Mouse (Mus musculus) midbrain, embryonic 11.5 days (tissue): ENCODE results near the gene Med11. TPM values are rescaled to one million over a fixed set of nuclear protein-coding genes. Genes with fewer than 3 reads are reported as not detected.

ENCODE experiments used
- ATAC-seq: fragments of 200-750 bp; cut with Nextera tagmentation; 2 replicates; pipeline ENCODE4 v1.8.0; 2017; ENCODE audit warnings: moderate TSS enrichment, moderate library complexity; ENCODE audit not compliant: low FRiP score
- DNase-seq: peaks from one replicate; pipeline ENCODE4 v3.0.0; 2015; ENCODE audit warnings: low spot score; ENCODE audit errors: missing footprints
- H3K27ac ChIP-seq: fragments of 300-500 bp; sonication (generic); 2 replicates; pipeline ENCODE4 v1.5.1; 2014; ENCODE audit warnings: low read depth, low read length
- H3K27me3 ChIP-seq: fragments of 300-500 bp; sonication (generic); 2 replicates; pipeline ENCODE4 v1.6.1; 2014; ENCODE audit warnings: mild to moderate bottlenecking, low read length, moderate library complexity, mixed read lengths; ENCODE audit not compliant: control insufficient read depth, insufficient read depth
- H3K36me3 ChIP-seq: fragments of 300-500 bp; sonication (generic); 2 replicates; pipeline ENCODE4 v1.6.1; 2014; ENCODE audit warnings: mild to moderate bottlenecking, low read length, moderate library complexity, mixed read lengths; ENCODE audit not compliant: control insufficient read depth, insufficient read depth
- H3K4me1 ChIP-seq: fragments of 300-500 bp; sonication (generic); 2 replicates; pipeline ENCODE4 v1.6.1; 2014; ENCODE audit warnings: low read length; ENCODE audit not compliant: control insufficient read depth, insufficient read depth
- H3K4me2 ChIP-seq: fragments of 300-500 bp; sonication (generic); 2 replicates; pipeline ENCODE4 v1.6.1; 2014; ENCODE audit warnings: mild to moderate bottlenecking, moderate library complexity
- H3K4me3 ChIP-seq: fragments of 300-500 bp; sonication (generic); 2 replicates; pipeline ENCODE4 v1.5.1; 2014; ENCODE audit warnings: low read depth, low read length
- H3K9ac ChIP-seq: fragments of 300-500 bp; sonication (generic); 2 replicates; pipeline ENCODE4 v1.6.1; 2014; ENCODE audit warnings: low read length
- H3K9me3 ChIP-seq: fragments of 300-500 bp; sonication (generic); 2 replicates; pipeline ENCODE4 v1.6.1; 2016; ENCODE audit warnings: low read length; ENCODE audit not compliant: control insufficient read depth
- WGBS: fragments of 180-500 bp; shearing (Covaris S2); extraction: QIAGEN DNeasy Blood & Tissue Kit; methylation state at CpG from one replicate; pipeline ENCODE4 v1.1.7; 2014; 5-methylcytosine and 5-hydroxymethylcytosine counted together
- microRNA-seq: library from miRNA; unstranded; fragments of <30 nt; microRNA quantifications from one replicate; pipeline ENCODE4, GENCODE M21; 2017
- polyA plus RNA-seq: library from polyadenylated mRNA; unstranded; fragments of >200 nt; fragmentation: Nextera tagmentation; extraction: Ambion mirVana; gene quantifications from 2 replicates; pipeline ENCODE4 v1.2.1, GENCODE M21; 2014

The Med11 gene
- polyA plus RNA-seq, 1 experiment from 2014 or later = 42.1 TPM

- Histone ChIP-seq H3K27me3 (no peaks in the 10 kb centered on the region), H3K9ac (no peak overlapping the region), H3K27ac (no peak overlapping the region), H3K36me3 (no peaks in the 10 kb centered on the region), H3K4me1 (no peaks in the 10 kb centered on the region), H3K4me2 (no peak overlapping the region), H3K9me3 (no peaks in the 10 kb centered on the region), H3K4me3 (no peak overlapping the region)
- DNase-seq (no peak), ATAC-seq (no peak)
- WGBS = 63% methylated on average over 2 of the region's 2 CpGs
Observed at GRCm38 (mm10) chr11:70485498-70485897, 33.8 kb downstream of the Med11 start.

GRCm38 (mm10) chr11:70487816-70488215 lies 36.1 kb downstream of the Med11 start:
- 60% methylated on average over 4 of the region's 4 CpGs for WGBS

GRCm38 (mm10) chr11:70489138-70489537 lies 37.4 kb downstream of the Med11 start:
- DNase-seq (no peak), ATAC-seq (no peak)
- 87% methylated on average over 3 of the region's 3 CpGs for WGBS
- Histone ChIP-seq H3K4me2 (no peak overlapping the region), H3K4me3 (no peak overlapping the region), H3K4me1 (no peaks in the 10 kb centered on the region), H3K27ac (no peak overlapping the region), H3K27me3 (no peaks in the 10 kb centered on the region), H3K36me3 (no peaks in the 10 kb centered on the region), H3K9ac (no peak overlapping the region), H3K9me3 (no peaks in the 10 kb centered on the region)

More at GRCm38 (mm10) chr11:70487816-70488215, 36.1 kb downstream of the Med11 start:
- H3K36me3 ChIP-seq = no peaks in the 10 kb centered on the region
- no peak overlapping the region for H3K4me2 ChIP-seq
- no peak overlapping the region for H3K9ac ChIP-seq
- ATAC-seq (no peak), DNase-seq (no peak)
- H3K27me3 ChIP-seq = no peaks in the 10 kb centered on the region
- H3K4me1 ChIP-seq = no peaks in the 10 kb centered on the region
- no peak overlapping the region for H3K4me3 ChIP-seq
- H3K27ac ChIP-seq = no peak overlapping the region
- no peaks in the 10 kb centered on the region for H3K9me3 ChIP-seq

DNA sequence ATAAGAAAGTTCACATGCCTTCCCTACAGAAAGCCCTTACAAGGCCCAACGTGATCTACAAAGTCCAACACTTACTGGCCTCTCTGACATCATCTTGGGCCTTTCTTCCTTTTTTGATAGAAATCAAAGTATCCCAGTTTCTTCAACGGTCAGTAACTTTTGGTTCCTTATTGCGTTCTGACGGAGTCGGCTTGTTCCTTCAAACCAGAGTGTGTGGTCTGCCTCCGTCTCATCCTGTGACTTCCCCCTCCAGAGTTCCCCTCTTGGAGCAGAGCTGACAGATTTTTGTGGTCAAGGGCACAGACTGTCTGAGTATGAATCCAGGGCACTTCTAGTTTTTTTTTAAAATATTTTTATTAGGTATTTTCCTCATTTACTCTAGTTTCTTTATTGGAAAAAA lies 38.0 kb downstream of the Med11 start:
- WGBS = 88% methylated on average over 6 of the region's 6 CpGs
- DNase-seq = no peak
- H3K36me3 ChIP-seq = no peaks in the 10 kb centered on the region
- no peak overlapping the region for H3K27ac ChIP-seq
- H3K4me2 ChIP-seq = no peak overlapping the region
- no peaks in the 10 kb centered on the region for H3K9me3 ChIP-seq
- H3K4me1 ChIP-seq = no peaks in the 10 kb centered on the region
- no peak overlapping the region for H3K4me3 ChIP-seq
- ATAC-seq = no peak
- no peaks in the 10 kb centered on the region for H3K27me3 ChIP-seq
- H3K9ac ChIP-seq = no peak overlapping the region

DNA sequence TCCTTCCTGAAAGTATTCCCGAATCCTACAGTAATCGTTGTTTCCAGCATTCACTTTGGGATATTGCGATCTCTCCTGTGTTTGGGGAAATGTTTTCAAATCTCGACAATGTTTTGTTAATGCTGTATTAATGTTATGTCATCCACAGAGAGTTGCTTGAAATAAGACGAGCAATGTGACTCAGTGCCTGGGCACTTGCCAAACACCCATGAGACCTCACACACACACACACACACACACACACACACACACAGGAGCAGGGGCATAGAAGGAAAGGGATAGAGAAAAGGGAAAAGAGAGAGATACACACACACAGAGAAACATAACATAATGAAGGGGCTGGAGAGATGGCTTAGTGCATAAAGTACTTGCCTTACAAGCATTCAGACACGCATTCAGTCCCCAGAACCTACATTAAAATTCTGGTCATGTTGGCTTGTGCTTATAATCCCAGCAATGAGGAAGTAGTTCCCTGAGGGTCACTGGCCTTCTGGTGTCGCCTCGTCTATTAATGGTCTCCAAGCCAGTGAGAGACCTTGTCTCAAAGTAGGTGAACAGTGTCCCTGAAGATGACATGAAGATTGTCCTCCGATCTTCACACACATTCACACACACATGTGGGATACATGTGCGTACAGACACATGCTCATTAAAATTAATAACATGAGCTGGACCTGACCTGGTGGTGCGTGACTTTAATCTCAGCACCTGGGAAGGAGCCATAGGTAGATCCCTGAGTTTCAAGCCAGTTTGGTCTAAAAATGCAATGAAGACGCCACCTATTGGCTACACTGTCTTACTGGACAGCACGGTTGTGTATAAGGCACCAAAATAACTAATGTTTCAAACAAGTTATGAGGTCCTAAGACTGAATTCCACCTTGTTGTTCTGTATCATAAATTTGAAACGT lies 48.1 kb downstream of the Med11 start:
- DNase-seq = no peak
- H3K27ac ChIP-seq = no peak overlapping the region
- H3K36me3 ChIP-seq = no peaks in the 10 kb centered on the region
- ATAC-seq = no peak
- 75% methylated on average over 14 of the region's 14 CpGs for WGBS
- H3K9me3 ChIP-seq = no peaks in the 10 kb centered on the region
- no peaks in the 10 kb centered on the region for H3K27me3 ChIP-seq
- H3K9ac ChIP-seq = no peak overlapping the region
- no peak overlapping the region for H3K4me3 ChIP-seq
- no peaks in the 10 kb centered on the region for H3K4me1 ChIP-seq
- no peak overlapping the region for H3K4me2 ChIP-seq

DNA sequence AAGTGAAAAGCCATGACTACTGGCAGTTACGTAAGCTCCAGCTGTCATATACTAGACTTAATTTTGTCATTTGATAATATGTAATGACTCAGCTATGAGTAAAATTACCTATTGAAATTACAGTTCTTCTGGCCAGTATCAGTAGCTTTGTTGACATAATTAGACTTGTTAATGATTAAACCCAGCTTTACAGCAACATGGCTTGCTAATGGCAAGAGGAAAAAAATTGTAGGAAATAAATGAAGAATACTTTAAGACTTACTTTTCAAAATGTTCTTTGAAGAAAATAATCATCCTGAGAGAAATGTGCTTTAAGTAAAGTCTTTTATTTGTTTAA lies 48.7 kb downstream of the Med11 start:
- Histone ChIP-seq H3K27me3 (no peaks in the 10 kb centered on the region), H3K4me3 (no peak overlapping the region), H3K9me3 (no peaks in the 10 kb centered on the region), H3K9ac (no peak overlapping the region), H3K4me2 (no peak overlapping the region), H3K36me3 (no peaks in the 10 kb centered on the region), H3K27ac (no peak overlapping the region), H3K4me1 (no peaks in the 10 kb centered on the region)
- WGBS = 98% methylated on average over 1 of the region's 1 CpGs
- DNase-seq (no peak), ATAC-seq (no peak)

- Histone ChIP-seq H3K27me3 (no peaks in the 10 kb centered on the region), H3K4me2 (no peak overlapping the region), H3K36me3 (no peaks in the 10 kb centered on the region), H3K9me3 (no peaks in the 10 kb centered on the region), H3K9ac (no peak overlapping the region), H3K4me1 (no peaks in the 10 kb centered on the region), H3K27ac (no peak overlapping the region), H3K4me3 (no peak overlapping the region)
- 85% methylated on average over 3 of the region's 3 CpGs for WGBS
- ATAC-seq (no peak), DNase-seq (no peak)
Observed at GRCm38 (mm10) chr11:70502018-70502417, 50.3 kb downstream of the Med11 start.

Small RNAs within 50 kb of the gene (microRNA-seq; reads per million reads assigned to microRNA genes)
- 2.1 reads per million, percentile 4 among the genes with 10 or more reads in this experiment for gene Mir7115

Other genes with a start within 250 kb of the Med11 start
- 0.19 and 0.30 TPM in 2 replicates for gene Slc16a11, start 239.2 kb upstream of the Med11 start, polyA plus RNA-seq
- 14.9 and 15.8 TPM in 2 replicates for gene Slc16a13, start 230.9 kb upstream of the Med11 start, polyA plus RNA-seq
- 4.9 and 5.4 TPM in 2 replicates for gene Bcl6b, start 222.1 kb upstream of the Med11 start, polyA plus RNA-seq
- 226 and 232 TPM in 2 replicates for gene 0610010K14Rik, start 214.0 kb upstream of the Med11 start, polyA plus RNA-seq
- 9.7 and 12.1 TPM in 2 replicates for gene Gm21988, start 212.1 kb upstream of the Med11 start, polyA plus RNA-seq
- gene Rnasek, start 212.1 kb upstream of the Med11 start, polyA plus RNA-seq = 126 and 127 TPM in 2 replicates
- 3.2 and 3.4 TPM in 2 replicates for gene Alox12, start 196.6 kb upstream of the Med11 start, polyA plus RNA-seq
- gene Alox12e, start 129.3 kb upstream of the Med11 start, polyA plus RNA-seq = 0.21 TPM in 1 of 2 replicates, not detected in the other
- gene Alox15, start 99.9 kb upstream of the Med11 start, polyA plus RNA-seq = 0.12 and 0.14 TPM in 2 replicates
- gene Pelp1, start 41.9 kb upstream of the Med11 start, polyA plus RNA-seq = 32.5 and 33.7 TPM in 2 replicates
- gene Arrb2, start 19.3 kb upstream of the Med11 start, polyA plus RNA-seq = 28.9 and 31.3 TPM in 2 replicates
- 0.18 and 0.26 TPM in 2 replicates for gene Zmynd15, start 7.5 kb downstream of the Med11 start, polyA plus RNA-seq
- 0.50 and 0.82 TPM in 2 replicates for gene Cxcl16, start 8.1 kb downstream of the Med11 start, polyA plus RNA-seq
- not detected in 2 replicates for gene Tm4sf5, start 53.3 kb downstream of the Med11 start, polyA plus RNA-seq
- gene Vmo1, start 62.7 kb downstream of the Med11 start, polyA plus RNA-seq = 0.42 TPM in 1 of 2 replicates, not detected in the other
- 0.18 and 0.22 TPM in 2 replicates for gene Gltpd2, start 67.3 kb downstream of the Med11 start, polyA plus RNA-seq
- gene Psmb6, start 73.4 kb downstream of the Med11 start, polyA plus RNA-seq = 826 and 909 TPM in 2 replicates
- gene Gm40193, start 81.0 kb downstream of the Med11 start, polyA plus RNA-seq = not detected in 2 replicates
- gene Pld2, start 88.1 kb downstream of the Med11 start, polyA plus RNA-seq = 3.5 and 4.0 TPM in 2 replicates
- gene Mink1, start 111.0 kb downstream of the Med11 start, polyA plus RNA-seq = 12.3 and 12.9 TPM in 2 replicates
- gene 4930544D05Rik, start 163.9 kb downstream of the Med11 start, polyA plus RNA-seq = not detected in 2 replicates
- gene Chrne, start 167.3 kb downstream of the Med11 start, polyA plus RNA-seq = not detected in 2 replicates
- 0.61 and 0.81 TPM in 2 replicates for gene Gp1ba, start 187.2 kb downstream of the Med11 start, polyA plus RNA-seq
- 87.0 and 87.9 TPM in 2 replicates for gene Rnf167, start 195.3 kb downstream of the Med11 start, polyA plus RNA-seq
- gene Slc25a11, start 195.6 kb downstream of the Med11 start, polyA plus RNA-seq = 134 and 142 TPM in 2 replicates
- 1,303 and 1,326 TPM in 2 replicates for gene Pfn1, start 202.7 kb downstream of the Med11 start, polyA plus RNA-seq
- gene Eno3, start 205.3 kb downstream of the Med11 start, polyA plus RNA-seq = 13.8 and 14.3 TPM in 2 replicates
- 138 and 139 TPM in 2 replicates for gene Spag7, start 217.5 kb downstream of the Med11 start, polyA plus RNA-seq
- 6.6 and 6.7 TPM in 2 replicates for gene Camta2, start 236.2 kb downstream of the Med11 start, polyA plus RNA-seq
- 1.3 TPM in 2 replicates for gene Inca1, start 248.2 kb downstream of the Med11 start, polyA plus RNA-seq
- 6.1 and 7.1 TPM in 2 replicates for gene Kif1c, start 248.6 kb downstream of the Med11 start, polyA plus RNA-seq